Mouse (Mus musculus) fibroblast of lung, adult 2 months (primary cell): ENCODE measurements around the gene Mrtfa.

Experiments
- DNase-seq: peaks from one replicate; pipeline ENCODE4 v3.0.0-alpha.2; 2011; ENCODE audit warnings: low read depth

Mrtfa gene

GRCm38 (mm10) chr15:81026901-81027300, 163.7 kb downstream of the Mrtfa start:
- DNase-seq = no peak

GRCm38 (mm10) chr15:81023842-81024241, 166.7 kb downstream of the Mrtfa start:
- DNase-seq = no peak

- DNase-seq = no peak
Observed at GRCm38 (mm10) chr15:81022437-81022836, 168.1 kb downstream of the Mrtfa start.

GRCm38 (mm10) chr15:81021377-81021776, 169.2 kb downstream of the Mrtfa start:
- DNase-seq = no peak

- DNase-seq = no peak
Observed at GRCm38 (mm10) chr15:81017308-81017707, 173.2 kb downstream of the Mrtfa start.

- no peak for DNase-seq
Observed at GRCm38 (mm10) chr15:81016488-81016887, 174.1 kb downstream of the Mrtfa start.

GRCm38 (mm10) chr15:81015068-81015744, 175.4 kb downstream of the Mrtfa start:
- no peak for DNase-seq

GRCm38 (mm10) chr15:81013186-81013585, 177.4 kb downstream of the Mrtfa start:
- DNase-seq = no peak

- DNase-seq = no peak
Observed at GRCm38 (mm10) chr15:81012359-81012758, 178.2 kb downstream of the Mrtfa start.

- no peak for DNase-seq
Observed at GRCm38 (mm10) chr15:81011523-81011922, 179.0 kb downstream of the Mrtfa start.

GRCm38 (mm10) chr15:81010114-81010513, 180.4 kb downstream of the Mrtfa start:
- DNase-seq = no peak

GRCm38 (mm10) chr15:81008689-81009123, 181.9 kb downstream of the Mrtfa start:
- no peak for DNase-seq

GRCm38 (mm10) chr15:81007905-81008304, 182.7 kb downstream of the Mrtfa start:
- DNase-seq = no peak

GRCm38 (mm10) chr15:81007339-81007738, 183.2 kb downstream of the Mrtfa start:
- DNase-seq = no peak

GRCm38 (mm10) chr15:81006127-81006735, 184.3 kb downstream of the Mrtfa start:
- no peak for DNase-seq

GRCm38 (mm10) chr15:81000419-81001138, 190.0 kb downstream of the Mrtfa start:
- DNase-seq = no peak

GRCm38 (mm10) chr15:80997077-80997476, 193.5 kb downstream of the Mrtfa start:
- no peak for DNase-seq

- DNase-seq = no peak
Observed at GRCm38 (mm10) chr15:80996090-80996835, 194.3 kb downstream of the Mrtfa start.

- no peak for DNase-seq
Observed at GRCm38 (mm10) chr15:80994959-80995358, 195.6 kb downstream of the Mrtfa start.

GRCm38 (mm10) chr15:80989712-80990111, 200.8 kb downstream of the Mrtfa start:
- DNase-seq = no peak

- no peak for DNase-seq
Observed at GRCm38 (mm10) chr15:80988331-80988730, 202.2 kb downstream of the Mrtfa start.

GRCm38 (mm10) chr15:80983264-80983663, 207.3 kb downstream of the Mrtfa start:
- DNase-seq = no peak
